Mouse (Mus musculus): ENCODE measurements at regions not wholly inside any gene's neighbourhood (a gene's known extent, or its start where the extent isn't known, plus 50 kb on each side); places are given as distances from the start of the nearest gene placed in this dataset.

DNA sequence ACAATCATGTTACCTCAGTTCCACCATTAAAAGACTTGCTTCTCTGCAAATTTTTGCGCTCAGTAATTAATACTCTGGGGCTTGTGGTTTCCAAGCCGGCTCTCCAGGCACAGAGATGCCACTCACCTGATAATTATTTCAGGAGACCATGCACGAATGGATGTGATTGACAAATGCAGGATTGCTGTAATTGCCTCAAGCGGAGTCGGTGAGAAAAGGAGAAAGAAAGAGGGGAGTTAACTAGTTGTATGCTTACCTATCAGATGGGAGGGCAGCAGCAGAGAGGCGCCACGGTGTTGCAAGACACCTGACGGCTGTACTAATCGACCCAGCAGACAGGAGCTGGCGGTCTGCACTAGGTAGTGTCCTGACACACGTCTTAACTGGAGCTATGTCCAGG, 513.4 kb upstream of the Mki67 start:
- TF ChIP-seq POLR2A (IDR thresholded peaks at IDR 0.05; ENCODE audit: extremely low read depth, insufficient read depth, low read length) (no peak), CTCF (IDR thresholded peaks at IDR 0.05; ENCODE audit: low read depth, low read length) (no peak)
